Mouse (Mus musculus): ENCODE results near the gene 4930486L24Rik.
"Not testable (repeated sequence)": the region's sequence is repeated elsewhere in the genome, so short reads cannot be mapped to it uniquely, and the experiment has no call there.

The 4930486L24Rik gene

GRCm38 (mm10) chr13:60864281-60864680, at the start of gene 4930486L24Rik:
4930486L24Rik (minus strand) TSS chr13:60864475.
- no peak for DNase-seq (ENCODE audit: low spot score)

- not testable (repeated sequence) for DNase-seq (ENCODE audit: low spot score)
These were observed 40.5 kb upstream of the 4930486L24Rik start, which contains the start of gene Tpbpb for GRCm38 (mm10) chr13:60904780-60905179. Tpbpb (minus strand) TSS chr13:60904880.

GRCm38 (mm10) chr13:60897328-60897727, 33.1 kb upstream of the 4930486L24Rik start, which contains the start of gene Ctla2b:
Ctla2b (minus strand) TSS chr13:60897447.
- no peak for DNase-seq (ENCODE audit: low spot score)

DNA sequence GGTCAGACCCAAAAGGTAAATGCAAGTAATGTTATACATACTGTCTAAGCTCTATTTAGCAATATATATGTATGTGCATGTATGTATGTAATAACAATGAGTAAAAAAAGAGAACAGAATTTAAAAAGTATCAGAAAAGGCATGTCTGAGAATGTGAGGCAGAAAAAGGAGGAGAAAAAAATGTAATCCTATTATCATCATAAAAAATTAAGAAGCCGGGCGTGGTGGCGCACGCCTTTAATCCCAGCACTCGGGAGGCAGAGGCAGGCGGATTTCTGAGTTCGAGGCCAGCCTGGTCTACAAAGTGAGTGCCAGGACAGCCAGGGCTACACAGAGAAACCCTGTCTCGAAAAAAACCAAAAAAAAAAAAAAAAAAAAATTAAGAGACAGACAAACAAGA, 32.5 kb upstream of the 4930486L24Rik start, which contains the start of gene Gm49392:
TSS of gene Gm49392 (minus strand) at position 101 of the 400 bp plus-strand sequence.
- not testable (repeated sequence) for DNase-seq (ENCODE audit: low spot score)

DNA sequence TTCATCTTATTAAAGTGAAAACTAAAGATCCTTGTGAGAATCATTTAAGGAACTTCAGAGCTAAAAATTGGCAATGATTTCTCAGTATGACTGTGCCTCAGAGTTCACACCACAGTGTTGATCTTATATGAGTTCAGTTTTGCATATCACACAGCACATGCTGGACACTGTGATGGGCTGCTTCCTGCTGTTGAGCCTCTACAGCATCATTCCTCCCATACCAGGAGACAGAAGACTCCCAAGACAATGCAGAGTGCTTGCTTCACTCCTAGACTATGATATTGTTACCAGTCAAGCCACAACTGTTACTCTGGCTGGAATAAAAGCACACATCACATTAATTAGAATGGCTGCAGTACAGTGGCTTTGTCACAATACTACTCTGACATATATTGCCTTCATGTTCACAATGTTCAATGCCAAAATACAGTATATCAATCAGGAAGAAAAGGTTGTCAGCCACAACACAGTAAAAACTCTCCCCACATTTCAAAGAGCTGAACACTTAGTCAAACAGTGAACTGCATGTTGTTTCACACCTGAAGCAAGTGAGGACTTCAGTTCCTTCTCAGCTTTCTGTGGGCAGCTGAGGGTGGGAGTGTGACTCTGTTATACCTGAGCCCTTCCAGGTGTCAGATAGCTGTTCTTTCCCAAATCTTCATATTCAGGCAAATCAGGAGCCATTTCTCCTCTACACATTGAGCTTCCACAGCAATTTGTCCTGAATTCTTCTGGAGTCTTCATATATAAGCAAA, 31.3 kb upstream of the 4930486L24Rik start:
- no peak for DNase-seq (ENCODE audit: low spot score)

GRCm38 (mm10) chr13:60892301-60892700, 28.0 kb upstream of the 4930486L24Rik start:
- DNase-seq (ENCODE audit: low spot score), result no peak

DNA sequence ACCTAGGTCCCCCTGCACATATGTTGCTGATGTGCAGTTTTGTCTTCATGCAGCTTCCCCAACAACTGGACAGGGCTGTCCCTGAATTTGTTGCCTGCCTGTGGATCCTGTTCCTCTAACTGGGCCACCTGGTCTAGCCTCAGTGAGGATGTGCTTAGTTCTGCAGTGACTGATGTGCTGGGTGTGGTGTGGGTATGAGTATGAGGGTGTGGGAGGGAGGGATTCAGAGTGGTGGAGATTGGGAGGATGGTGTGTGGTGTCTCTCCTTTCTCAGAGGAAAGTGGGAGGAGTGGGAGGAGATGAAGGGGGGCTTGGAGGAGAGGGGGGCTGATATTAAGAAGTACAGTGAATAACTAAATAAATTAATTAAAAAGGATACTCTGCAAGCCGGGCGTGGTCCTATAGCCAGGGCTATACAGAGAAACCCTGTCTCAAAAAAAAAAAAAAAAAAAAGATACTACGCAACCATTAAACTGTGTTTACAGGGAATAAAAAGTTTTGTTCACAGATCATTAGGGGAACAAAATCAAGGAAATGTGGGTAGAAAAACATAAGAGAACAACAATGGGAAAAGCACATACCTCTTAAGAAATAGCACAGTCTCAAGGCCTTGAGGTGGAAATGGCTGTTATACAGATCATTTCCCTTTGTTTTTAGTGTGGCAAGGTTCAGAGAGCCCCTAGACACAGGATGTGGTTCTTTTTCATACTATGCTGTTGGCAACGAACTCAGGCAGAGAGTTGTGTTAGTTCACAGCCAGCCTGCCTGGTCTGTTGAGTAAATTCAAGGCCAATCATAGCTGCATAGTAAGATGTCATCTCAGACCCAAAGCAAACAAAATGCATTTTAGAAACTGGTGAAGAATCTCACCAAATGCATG, 15.8 kb downstream of the 4930486L24Rik start:
- no peak for DNase-seq (ENCODE audit: low spot score)

- DNase-seq (ENCODE audit: low spot score), result no peak
These were observed 21.1 kb downstream of the 4930486L24Rik start for GRCm38 (mm10) chr13:60843153-60843552.

GRCm38 (mm10) chr13:60842703-60843102, 21.6 kb downstream of the 4930486L24Rik start:
- DNase-seq (ENCODE audit: low spot score), result no peak

- no peak for DNase-seq (ENCODE audit: low spot score)
These were observed 24.8 kb downstream of the 4930486L24Rik start for GRCm38 (mm10) chr13:60839353-60839902.

DNA sequence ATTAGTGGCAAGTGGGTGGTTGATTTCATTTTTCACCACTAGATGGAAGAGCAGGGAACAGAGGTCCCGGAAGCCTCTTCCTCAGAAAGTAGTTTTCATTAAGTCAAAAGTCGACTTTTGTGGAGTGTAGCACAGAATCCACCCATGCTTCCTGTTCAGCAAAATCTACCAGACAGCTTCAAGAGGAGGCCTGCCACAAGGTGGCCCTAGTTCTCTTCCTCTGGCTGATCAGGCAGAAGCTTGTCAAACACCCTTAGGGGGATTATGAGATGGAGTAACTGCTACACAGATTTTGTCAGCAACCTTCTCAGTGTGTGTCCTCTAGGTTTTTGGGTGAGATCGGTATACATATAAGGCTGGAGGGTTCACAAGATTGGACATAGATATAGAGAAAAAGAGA, 38.2 kb downstream of the 4930486L24Rik start:
- DNase-seq (ENCODE audit: low spot score), result no peak

- DNase-seq (ENCODE audit: low spot score), result no peak
These were observed 43.6 kb downstream of the 4930486L24Rik start for GRCm38 (mm10) chr13:60820486-60821175.

- peak; percentile 78 for DNase-seq (ENCODE audit: low spot score)
These were observed 44.8 kb downstream of the 4930486L24Rik start for GRCm38 (mm10) chr13:60819469-60819868.

DNA sequence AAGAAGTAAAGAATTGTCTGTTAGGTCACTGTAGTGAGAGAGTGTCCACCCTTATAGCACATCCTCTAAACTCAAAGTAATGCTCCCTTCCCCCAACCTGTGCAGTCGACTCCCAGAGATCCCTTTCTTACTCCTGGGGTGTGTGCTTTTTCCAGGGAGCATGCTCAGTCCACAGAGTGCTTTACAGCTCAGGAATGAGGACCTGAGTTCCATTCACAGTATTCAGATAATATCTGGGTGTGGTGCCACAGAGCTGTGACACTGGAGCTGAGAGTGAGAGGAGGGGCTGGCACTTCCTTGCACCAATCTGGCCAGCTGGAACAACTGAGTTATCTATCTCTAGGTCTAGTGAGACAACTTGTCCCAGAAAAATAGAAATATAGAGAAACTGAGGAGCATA, 50.6 kb downstream of the 4930486L24Rik start:
- no peak for DNase-seq (ENCODE audit: low spot score)

DNA sequence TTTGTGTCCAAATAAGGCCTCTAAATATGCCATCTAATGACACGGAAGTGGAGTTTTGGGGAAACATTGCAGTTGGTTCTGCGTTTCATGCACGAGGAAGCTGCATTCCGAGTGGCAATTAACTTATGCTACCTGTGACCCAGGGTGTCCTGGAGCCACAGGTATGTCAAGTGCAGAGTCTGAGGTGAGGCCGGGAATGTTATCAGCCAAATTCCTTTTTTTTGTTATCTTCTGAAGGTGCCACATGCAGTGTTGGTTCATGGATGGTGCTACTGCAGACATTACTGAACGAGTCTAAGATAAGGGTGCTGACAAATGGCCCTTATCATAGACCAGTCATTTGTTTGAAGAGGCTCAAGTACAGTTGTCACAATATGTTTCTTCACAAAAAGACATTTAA, 51.5 kb downstream of the 4930486L24Rik start:
- DNase-seq (ENCODE audit: low spot score), result no peak

DNA sequence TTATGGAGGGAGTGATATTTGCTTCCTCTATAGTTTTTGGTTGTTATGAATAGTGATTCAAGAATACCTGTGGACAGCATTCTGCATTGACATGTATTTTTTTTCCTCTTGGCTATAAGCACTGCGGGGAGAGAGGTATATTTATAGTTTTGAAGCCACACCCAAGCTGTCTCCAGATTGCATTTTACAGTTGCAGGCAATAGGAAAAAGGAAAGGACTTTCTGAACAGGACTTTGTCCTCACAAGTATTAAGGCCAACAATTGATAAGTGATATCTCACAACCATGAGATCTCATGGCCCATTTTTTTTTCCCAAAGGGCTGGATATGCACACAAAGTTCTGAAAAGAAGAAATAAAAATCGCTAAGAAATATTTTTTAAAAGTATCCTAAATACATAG, 54.6 kb downstream of the 4930486L24Rik start:
- DNase-seq (ENCODE audit: low spot score), result no peak

GRCm38 (mm10) chr13:60802749-60803148, 61.5 kb downstream of the 4930486L24Rik start, which contains the start of gene Ctsll3:
Ctsll3 (minus strand) TSS chr13:60802849.
- DNase-seq (ENCODE audit: low spot score), result no peak

Data from retina, embryonic 14.5 days (tissue).